Mouse (Mus musculus): ENCODE measurements around the gene Morf4l1.
"Not testable (repeated sequence)": the region's sequence is repeated elsewhere in the genome, so short reads cannot be mapped to it uniquely, and the experiment has no call there.

Gene Morf4l1

GRCm38 (mm10) chr9:90117234-90117633 lies 2.7 kb upstream of the Morf4l1 start:
- in situ Hi-C loops (cut with MboI, MseI) = loop anchor here (10.0 to 25.0 kb wide), 4 partner anchors 905 to 1655 kb away; partner anchors contain the start of genes Gm20537 (in 1 of the 2), Mthfs (in 1 of the 2), Mthfsl (in 1 of the 2) and Syncrip (in 1 of the 2)

DNA sequence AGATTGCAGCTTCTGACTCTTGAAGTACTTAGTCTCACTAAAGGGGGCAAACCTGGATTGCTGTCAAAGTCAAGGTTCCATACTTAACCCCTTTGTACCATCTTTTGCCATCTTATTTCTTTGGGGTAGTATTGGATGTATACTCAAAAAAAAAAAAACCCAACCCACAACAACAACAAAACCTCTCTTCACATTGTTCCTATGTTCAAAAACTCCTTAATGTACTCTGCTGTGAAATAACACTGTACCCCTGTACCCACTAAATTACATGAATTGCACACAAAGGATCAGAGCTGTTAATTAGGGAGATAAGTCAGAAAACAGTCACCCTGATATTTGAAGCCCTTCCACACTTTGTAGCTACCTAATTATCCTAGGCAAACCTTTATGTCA lies 730 bp upstream of the Morf4l1 start:
- in situ Hi-C loops (cut with MboI, MseI) = loop anchor here (10.0 to 25.0 kb wide), 4 partner anchors 903 to 1653 kb away; partner anchors contain the start of genes Gm20537 (in 1 of the 2), Mthfs (in 1 of the 2), Mthfsl (in 1 of the 2) and Syncrip (in 1 of the 2)

DNA sequence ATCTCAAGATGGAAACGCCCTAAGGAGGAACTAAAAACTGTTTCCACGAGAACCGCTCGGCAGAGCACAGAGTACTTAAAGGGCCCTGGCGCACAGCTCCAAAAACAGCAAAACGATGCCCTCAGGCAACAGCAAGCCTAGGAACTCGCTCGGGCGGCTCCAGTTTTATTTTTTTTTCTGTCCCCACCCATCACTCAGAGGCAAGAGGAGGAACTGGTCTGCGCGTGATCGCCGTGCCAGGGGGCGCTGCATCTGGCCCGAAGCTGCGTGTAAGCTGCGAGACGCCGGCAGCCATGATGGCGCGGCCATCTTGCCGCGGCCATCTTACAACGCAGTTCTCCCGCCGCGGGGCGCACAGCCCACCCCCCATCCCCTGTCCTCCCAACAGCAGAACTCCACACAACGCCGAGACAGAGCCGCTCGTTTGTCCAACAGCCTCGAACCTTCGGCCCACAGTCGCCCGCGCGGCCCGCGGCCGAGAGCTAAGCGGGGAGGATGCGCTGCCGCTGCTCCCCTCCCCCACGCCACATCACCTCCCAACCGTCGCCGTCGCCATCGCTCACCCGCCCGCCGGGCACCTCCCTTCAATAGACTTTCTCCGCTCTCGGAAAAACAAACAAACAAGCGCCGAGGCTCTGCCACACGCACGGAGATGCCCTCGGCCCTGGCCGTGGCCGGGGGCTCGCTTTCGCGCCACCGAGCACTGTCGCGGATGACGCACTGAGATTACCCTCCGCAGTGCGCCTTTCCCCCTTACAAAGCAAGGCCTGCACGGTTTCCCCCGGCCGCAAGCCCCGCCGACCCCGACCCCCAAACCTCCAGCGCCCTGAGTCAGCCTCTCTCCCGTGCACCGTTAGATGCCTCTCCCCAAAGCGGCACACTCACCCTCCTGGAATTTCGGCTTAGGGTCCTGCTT lies 665 bp downstream of the Morf4l1 start:
- in situ Hi-C loops (cut with MboI, MseI) = loop anchor here (10.0 to 25.0 kb wide), 4 partner anchors 902 to 1652 kb away; partner anchors contain the start of genes Gm20537 (in 1 of the 2), Mthfs (in 1 of the 2), Mthfsl (in 1 of the 2) and Syncrip (in 1 of the 2)

DNA sequence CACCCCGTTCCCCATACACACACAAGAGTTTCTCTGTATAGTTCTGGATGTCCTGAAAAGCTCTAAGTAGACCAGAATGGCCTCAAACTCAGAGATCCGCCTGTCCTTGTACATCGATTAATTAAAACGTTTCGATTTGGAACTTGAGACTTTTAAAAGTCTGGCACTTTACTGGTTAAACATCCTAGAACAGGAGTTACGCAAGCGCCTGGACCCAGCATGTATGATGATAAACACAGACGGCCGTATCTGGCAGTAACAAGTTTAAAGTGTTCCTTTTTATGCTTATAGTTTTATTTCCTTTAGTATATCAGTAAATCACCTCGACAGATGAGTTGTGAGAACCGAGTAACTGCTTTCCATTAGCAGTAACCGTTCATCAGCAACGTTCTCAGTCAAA lies 1.4 kb downstream of the Morf4l1 start:
- in situ Hi-C loops (cut with MboI, MseI) = loop anchor here (10.0 to 25.0 kb wide), 4 partner anchors 901 to 1651 kb away; partner anchors contain the start of genes Gm20537 (in 1 of the 2), Mthfs (in 1 of the 2), Mthfsl (in 1 of the 2) and Syncrip (in 1 of the 2)

- in situ Hi-C loops (cut with MboI, MseI) = loop anchor here (25.0 kb wide), 3 partner anchors 897 to 1647 kb away; partner anchors contain the start of genes Gm20537 (in 1 of the 2), Mthfs (in 1 of the 2) and Syncrip (in 1 of the 2)
These were observed 5.2 kb downstream of the Morf4l1 start for GRCm38 (mm10) chr9:90109386-90109785.

DNA sequence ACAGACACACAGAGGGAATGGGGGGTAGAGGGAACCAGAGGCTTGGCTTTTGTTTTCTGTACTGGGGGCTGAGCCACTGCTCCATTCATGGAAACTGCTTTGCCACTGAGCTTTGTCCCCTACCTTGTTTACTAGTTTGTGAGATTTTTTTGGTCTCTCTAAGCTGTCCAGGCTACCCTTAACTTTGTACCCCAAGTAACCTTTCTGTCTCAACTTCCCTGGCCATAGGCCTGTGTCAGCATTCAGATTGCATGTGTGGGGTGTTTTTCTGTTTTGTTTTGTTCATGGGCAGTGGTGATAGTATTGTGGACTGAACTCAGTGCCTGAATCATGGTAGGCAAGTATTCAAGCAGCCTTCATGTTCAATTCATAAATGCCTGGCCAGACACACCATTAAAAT lies 6.3 kb downstream of the Morf4l1 start:
- in situ Hi-C loops (cut with MboI, MseI) = loop anchor here (25.0 kb wide), 3 partner anchors 896 to 1646 kb away; partner anchors contain the start of genes Gm20537 (in 1 of the 2), Mthfs (in 1 of the 2) and Syncrip (in 1 of the 2)

DNA sequence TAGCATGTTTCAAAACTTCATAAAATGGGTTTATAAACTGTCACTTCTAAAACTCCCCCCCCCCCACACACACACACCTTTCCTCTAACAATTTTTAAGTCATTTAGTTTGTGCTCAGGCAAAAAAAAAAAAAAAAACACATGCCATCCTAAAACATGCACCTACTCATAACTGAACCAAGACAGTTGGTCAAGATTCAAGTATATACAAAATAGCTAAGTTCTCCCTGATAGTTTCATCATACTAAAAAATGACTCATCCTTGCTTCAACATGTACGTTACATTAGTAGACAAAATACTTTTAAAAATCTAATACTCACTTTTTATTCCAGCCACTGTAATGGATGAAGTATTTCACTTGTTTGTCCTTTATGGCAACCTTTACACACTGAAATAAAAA lies 7.7 kb downstream of the Morf4l1 start:
- in situ Hi-C loops (cut with MboI, MseI) = loop anchor here (25.0 kb wide), 3 partner anchors 895 to 1645 kb away; partner anchors contain the start of genes Gm20537 (in 1 of the 2), Mthfs (in 1 of the 2) and Syncrip (in 1 of the 2)

- in situ Hi-C loops (cut with MboI, MseI) = loop anchor here (25.0 kb wide), 3 partner anchors 893 to 1643 kb away; partner anchors contain the start of genes Gm20537 (in 1 of the 2), Mthfs (in 1 of the 2) and Syncrip (in 1 of the 2)
These were observed 9.1 kb downstream of the Morf4l1 start for GRCm38 (mm10) chr9:90105462-90105861.

- in situ Hi-C loops (cut with MboI, MseI) = loop anchor here (25.0 kb wide), 3 partner anchors 888 to 1638 kb away; partner anchors contain the start of genes Gm20537 (in 1 of the 2), Mthfs (in 1 of the 2) and Syncrip (in 1 of the 2)
These were observed 13.8 kb downstream of the Morf4l1 start for GRCm38 (mm10) chr9:90100760-90101159.

DNA sequence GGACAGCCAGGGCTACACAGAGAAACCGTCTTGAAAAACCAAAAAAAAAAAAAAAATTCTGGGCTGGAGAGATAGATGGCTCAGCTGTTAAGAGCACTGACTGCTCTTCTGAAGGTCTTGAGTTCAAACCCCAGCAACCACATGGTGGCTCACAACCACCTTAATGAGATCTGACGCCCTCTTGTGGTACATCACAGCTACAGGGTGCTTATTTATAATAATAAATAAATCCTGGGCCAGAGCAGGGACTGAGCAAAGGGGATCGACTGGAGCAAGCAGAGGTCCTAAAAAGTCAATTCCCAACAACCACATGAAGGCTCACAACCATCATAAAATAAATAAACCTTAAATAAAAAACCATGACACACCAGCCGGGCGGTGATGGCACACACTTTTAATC lies 15.6 kb downstream of the Morf4l1 start:
- in situ Hi-C loops (cut with MboI, MseI) = no loop called here

DNA sequence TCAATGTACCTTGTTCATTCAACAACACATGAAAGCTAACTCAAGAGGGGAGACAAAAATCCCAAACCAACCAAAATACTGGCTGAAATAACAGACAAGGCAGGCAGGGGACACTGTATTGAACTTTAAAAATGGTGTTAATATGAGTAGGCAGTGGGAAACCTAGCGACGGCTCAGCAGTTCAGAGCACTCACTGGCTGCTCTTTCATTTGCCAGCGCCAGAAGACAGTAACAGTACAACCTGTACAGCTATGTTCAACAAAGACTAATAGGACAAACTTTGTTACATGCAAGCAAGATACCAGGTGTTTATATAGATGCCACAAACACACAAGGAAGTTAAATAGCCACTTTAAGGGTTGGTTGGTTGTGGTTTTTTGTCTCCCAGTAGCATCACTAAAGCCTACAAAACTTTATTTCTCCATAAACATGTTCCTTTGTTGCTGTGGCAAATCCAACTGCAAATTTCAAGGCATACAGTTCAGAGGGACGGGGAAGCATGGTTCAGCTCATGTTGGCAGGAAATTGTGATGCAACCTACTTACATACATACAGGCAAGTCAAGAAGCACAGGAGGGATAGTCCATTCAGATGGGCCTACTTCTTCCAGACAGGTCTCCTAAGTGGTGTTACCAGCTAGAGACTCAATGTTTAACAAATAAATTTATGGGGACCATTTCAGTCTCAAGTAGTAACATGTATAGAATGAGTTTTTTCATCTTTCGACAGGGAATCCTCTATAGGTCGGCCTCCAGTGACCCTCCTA lies 25.1 kb downstream of the Morf4l1 start:
- in situ Hi-C loops (cut with MboI, MseI) = no loop called here

GRCm38 (mm10) chr9:90087906-90088485 lies 26.6 kb downstream of the Morf4l1 start:
- in situ Hi-C loops (cut with MboI, MseI) = no loop called here

- in situ Hi-C loops (cut with MboI, MseI) = no loop called here
These were observed 29.7 kb downstream of the Morf4l1 start for GRCm38 (mm10) chr9:90084766-90085468.

DNA sequence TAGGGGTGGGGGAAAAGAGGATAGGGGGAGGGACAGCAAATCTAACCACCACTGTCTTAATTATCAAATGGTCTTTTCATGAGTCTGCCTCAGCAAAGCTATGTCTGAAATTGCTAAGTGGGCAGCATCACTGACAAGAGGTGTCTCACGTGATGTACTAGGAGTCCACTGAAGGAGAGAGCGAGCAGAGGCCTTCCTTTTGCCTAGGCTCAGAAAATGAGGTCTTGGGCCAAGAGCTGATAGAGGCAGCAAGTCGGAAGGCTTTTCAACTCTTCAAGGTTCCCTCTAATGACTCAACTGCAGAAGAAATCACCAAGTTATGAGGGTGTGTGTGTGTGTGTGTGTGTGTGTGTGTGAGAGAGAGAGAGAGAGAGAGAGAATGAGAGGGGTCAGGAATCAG lies 30.4 kb downstream of the Morf4l1 start:
- in situ Hi-C loops (cut with MboI, MseI) = no loop called here

DNA sequence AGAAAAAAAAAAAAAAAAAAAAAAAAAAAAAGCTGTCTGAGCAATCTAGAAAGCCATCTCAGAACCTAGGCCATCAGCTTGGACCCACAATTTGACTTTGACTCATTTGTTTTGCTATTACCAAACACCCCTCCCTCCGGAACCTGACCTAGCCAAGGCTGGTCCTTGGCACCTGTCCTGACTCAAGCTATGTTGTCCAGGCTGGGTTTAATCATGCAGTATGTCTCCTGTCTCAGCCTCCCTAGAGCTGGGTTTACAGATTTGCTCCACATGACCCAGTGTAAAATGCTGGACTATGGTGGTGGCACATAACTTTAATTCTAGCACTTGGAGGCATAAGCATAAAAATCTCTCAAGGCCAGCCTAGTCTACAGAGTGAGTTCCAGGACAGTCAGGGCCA lies 31.6 kb downstream of the Morf4l1 start:
- in situ Hi-C loops (cut with MboI, MseI) = no loop called here

GRCm38 (mm10) chr9:90081961-90082360 lies 32.6 kb downstream of the Morf4l1 start:
- in situ Hi-C loops (cut with MboI, MseI) = not testable (repeated sequence)

- in situ Hi-C loops (cut with MboI, MseI) = no loop called here
These were observed 37.6 kb downstream of the Morf4l1 start for GRCm38 (mm10) chr9:90076849-90077461.

DNA sequence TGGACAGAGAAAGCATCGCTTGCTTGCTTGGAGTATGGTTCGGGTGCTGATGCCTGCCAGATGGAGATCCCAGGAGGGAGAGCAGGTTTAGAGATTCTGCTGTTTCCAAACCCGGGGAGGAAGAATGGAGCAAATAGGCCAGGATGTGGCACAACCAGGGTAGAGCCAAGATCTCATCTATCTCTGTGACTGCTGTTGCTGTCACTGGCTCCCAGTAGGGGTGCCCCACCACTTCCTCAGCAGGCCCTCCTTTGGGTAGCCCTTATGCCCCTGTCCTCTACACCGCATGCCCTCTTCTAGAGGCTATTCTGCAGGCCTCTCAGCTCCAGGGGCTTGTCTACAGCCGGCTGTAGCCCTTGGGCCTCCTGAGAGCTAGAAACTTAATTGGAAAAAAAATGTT lies 38.4 kb downstream of the Morf4l1 start:
- in situ Hi-C loops (cut with MboI, MseI) = no loop called here

DNA sequence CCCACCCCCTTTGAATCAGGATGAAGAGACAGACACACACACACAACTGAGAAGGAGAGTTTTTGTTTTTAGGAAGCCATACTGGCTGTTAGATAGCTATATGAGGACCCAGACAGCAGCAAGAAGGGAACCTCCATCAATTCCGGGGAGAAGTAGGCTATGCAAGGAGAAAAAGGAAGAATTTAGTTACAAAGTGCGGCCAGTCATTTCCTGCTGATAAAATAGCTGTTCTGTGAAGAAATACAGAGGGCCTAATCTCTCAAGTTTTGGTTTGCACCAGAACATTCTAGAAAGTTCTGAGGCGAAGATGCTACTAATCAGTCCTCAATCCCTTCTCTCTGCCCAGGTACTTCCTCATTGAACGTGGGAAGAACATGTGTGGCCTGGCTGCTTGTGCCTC lies 39.2 kb downstream of the Morf4l1 start:
- in situ Hi-C loops (cut with MboI, MseI) = no loop called here

Measured in T-helper 17 cell (primary cell).